Mouse (Mus musculus): ENCODE results near the gene Eif5a. TPM values are rescaled to one million over a fixed set of nuclear protein-coding genes. Genes with fewer than 3 reads are reported as not detected.
"Not testable (repeated sequence)": the region's sequence is repeated elsewhere in the genome, so short reads cannot be mapped to it uniquely, and the experiment has no call there.

Gene Eif5a
- total and polyA plus RNA-seq, 2 experiments from 2014 or later = 491 to 1,160 TPM

GRCm38 (mm10) chr11:69918118-69918517 is 3.6 kb downstream of the Eif5a start:
- no peaks in the 10 kb centered on the region for H3K27me3 ChIP-seq (ENCODE audit: insufficient read depth, low read length)
- H3K27ac ChIP-seq = no peak overlapping the region
- TF ChIP-seq CTCF (IDR thresholded peaks at IDR 0.05; ENCODE audit: low read depth) = no peak
- DNase-seq (ENCODE audit: low spot score) (no peak), ATAC-seq (no peak)
- H3K36me3 ChIP-seq (ENCODE audit: insufficient read depth, low read length) = peaks cover 37% of the 10 kb centered on the region
- H3K4me1 ChIP-seq (ENCODE audit: insufficient read depth, low read length) = peaks cover 18% of the 10 kb centered on the region
- WGBS = 85% methylated on average over 5 of the region's 5 CpGs
- H3K9ac ChIP-seq (replicated peaks; ENCODE audit: low read length) = no peak overlapping the region
- no peak overlapping the region for H3K4me3 ChIP-seq (ENCODE audit: low read length)
- no peak overlapping the region for H3K4me2 ChIP-seq (ENCODE audit: low read depth, low read length)
- H3K9me3 ChIP-seq (ENCODE audit: low read length) = no peaks in the 10 kb centered on the region

GRCm38 (mm10) chr11:69917379-69917948 is 4.3 kb downstream of the Eif5a start:
- Histone ChIP-seq H3K27ac (no peak overlapping the region), H3K4me2 (ENCODE audit: low read depth, low read length) (no peak overlapping the region), H3K4me3 (ENCODE audit: low read length) (no peak overlapping the region), H3K9ac (replicated peaks; ENCODE audit: low read length) (no peak overlapping the region), H3K36me3 (ENCODE audit: insufficient read depth, low read length) (peaks cover 37% of the 10 kb centered on the region), H3K4me1 (ENCODE audit: insufficient read depth, low read length) (peaks cover 18% of the 10 kb centered on the region), H3K9me3 (ENCODE audit: low read length) (no peaks in the 10 kb centered on the region), H3K27me3 (ENCODE audit: insufficient read depth, low read length) (no peaks in the 10 kb centered on the region)
- DNase-seq (ENCODE audit: low spot score) = no peak
- 81% methylated on average over 8 of the region's 8 CpGs for WGBS
- ATAC-seq = no peak
- TF ChIP-seq CTCF (IDR thresholded peaks at IDR 0.05; ENCODE audit: low read depth) = no peak

- H3K9me3 ChIP-seq (ENCODE audit: low read length); H3K27me3 ChIP-seq (ENCODE audit: insufficient read depth, low read length); DNase-seq (ENCODE audit: low spot score); H3K4me3 ChIP-seq (ENCODE audit: low read length); H3K27ac ChIP-seq; H3K4me2 ChIP-seq (ENCODE audit: low read depth, low read length); H3K9ac ChIP-seq (replicated peaks; ENCODE audit: low read length); ATAC-seq: not testable (repeated sequence)
- Histone ChIP-seq H3K36me3 (ENCODE audit: insufficient read depth, low read length) (peaks cover 44% of the 10 kb centered on the region), H3K4me1 (ENCODE audit: insufficient read depth, low read length) (peaks cover 15% of the 10 kb centered on the region)
- 67% methylated on average over 7 of the region's 7 CpGs for WGBS
Measured at GRCm38 (mm10) chr11:69916652-69917378, 4.9 kb downstream of the Eif5a start.

GRCm38 (mm10) chr11:69915667-69916627 is 5.8 kb downstream of the Eif5a start:
- no peaks in the 10 kb centered on the region for H3K9me3 ChIP-seq (ENCODE audit: low read length)
- ATAC-seq = no peak
- H3K36me3 ChIP-seq (ENCODE audit: insufficient read depth, low read length) = peaks cover 52% of the 10 kb centered on the region
- peak; percentile 37 for TF ChIP-seq CTCF (IDR thresholded peaks at IDR 0.05; ENCODE audit: low read depth)
- WGBS = 70% methylated on average over 5 of the region's 5 CpGs
- no peak overlapping the region for H3K4me2 ChIP-seq (ENCODE audit: low read depth, low read length)
- peaks cover 15% of the 10 kb centered on the region for H3K4me1 ChIP-seq (ENCODE audit: insufficient read depth, low read length)
- no peaks in the 10 kb centered on the region for H3K27me3 ChIP-seq (ENCODE audit: insufficient read depth, low read length)
- no peak overlapping the region for H3K9ac ChIP-seq (replicated peaks; ENCODE audit: low read length)
- DNase-seq (ENCODE audit: low spot score) = no peak
- H3K4me3 ChIP-seq (ENCODE audit: low read length) = no peak overlapping the region
- no peak overlapping the region for H3K27ac ChIP-seq

- Histone ChIP-seq H3K9ac (replicated peaks; ENCODE audit: low read length) (peak overlapping the region; percentile 93; the same call in 1 of the 2 replicates), H3K4me3 (ENCODE audit: low read length) (peak overlapping the region; percentile 84)
Measured at GRCm38 (mm10) chr11:69914917-69915430, 6.8 kb downstream of the Eif5a start.

GRCm38 (mm10) chr11:69914372-69914764 is 7.4 kb downstream of the Eif5a start:
- WGBS = 4% methylated on average over 17 of the region's 17 CpGs
- DNase-seq (ENCODE audit: low spot score) = no peak
- Histone ChIP-seq H3K4me1 (ENCODE audit: insufficient read depth, low read length) (peaks cover 11% of the 10 kb centered on the region), H3K4me3 (ENCODE audit: low read length) (peak overlapping the region; percentile 84), H3K9ac (replicated peaks; ENCODE audit: low read length) (peak overlapping the region; percentile 93), H3K27me3 (ENCODE audit: insufficient read depth, low read length) (no peaks in the 10 kb centered on the region), H3K36me3 (ENCODE audit: insufficient read depth, low read length) (peaks cover 67% of the 10 kb centered on the region), H3K27ac (peak overlapping the region; percentile 91), H3K4me2 (ENCODE audit: low read depth, low read length) (peak overlapping the region; percentile 97), H3K9me3 (ENCODE audit: low read length) (no peaks in the 10 kb centered on the region)
- ATAC-seq = no peak
- TF ChIP-seq CTCF (IDR thresholded peaks at IDR 0.05; ENCODE audit: low read depth) = no peak

More at GRCm38 (mm10) chr11:69914917-69915430, 6.8 kb downstream of the Eif5a start:
- peak overlapping the region; percentile 97 for H3K4me2 ChIP-seq (ENCODE audit: low read depth, low read length)
- TF ChIP-seq CTCF (IDR thresholded peaks at IDR 0.05; ENCODE audit: low read depth) = no peak
- 39% methylated on average over 9 of the region's 9 CpGs for WGBS
- ATAC-seq (no peak), DNase-seq (ENCODE audit: low spot score) (no peak)
- H3K36me3 ChIP-seq (ENCODE audit: insufficient read depth, low read length) = peaks cover 61% of the 10 kb centered on the region
- H3K27ac ChIP-seq = no peak overlapping the region
- peaks cover 15% of the 10 kb centered on the region for H3K4me1 ChIP-seq (ENCODE audit: insufficient read depth, low read length)
- no peaks in the 10 kb centered on the region for H3K27me3 ChIP-seq (ENCODE audit: insufficient read depth, low read length)
- no peaks in the 10 kb centered on the region for H3K9me3 ChIP-seq (ENCODE audit: low read length)

Measured in hindbrain, postnatal 0 days (tissue).